Mouse (Mus musculus): ENCODE measurements around the gene Ascc2.

- TF ChIP-seq CTCF (IDR thresholded peaks at IDR 0.05; ENCODE audit: extremely low read depth, insufficient read depth, low read length) (no peak), POLR2A (IDR thresholded peaks at IDR 0.05; ENCODE audit: extremely low read depth, insufficient read depth, low read length) (no peak)
Observed at GRCm38 (mm10) chr11:4714727-4715126, 77.2 kb downstream of the Ascc2 start.
